Mouse (Mus musculus) ES-Bruce4 (cell line): ENCODE data around the gene Stk32c. TPM values are rescaled to one million over a fixed set of nuclear protein-coding genes. Genes with fewer than 3 reads are reported as not detected.

Experiments
- H3K27ac ChIP-seq: 2 replicates; pipeline ENCODE4 v1.5.1; 2012; ENCODE audit warnings: low read length, inconsistent platforms; ENCODE audit not compliant: insufficient read depth
- H3K27me3 ChIP-seq: 2 replicates; pipeline ENCODE4 v1.6.1; 2012; ENCODE audit warnings: mild to moderate bottlenecking, low read length, inconsistent platforms; ENCODE audit not compliant: control insufficient read depth, poor library complexity, insufficient read depth, severe bottlenecking
- H3K36me3 ChIP-seq: 2 replicates; pipeline ENCODE4 v1.6.1; 2012; ENCODE audit warnings: inconsistent platforms, mild to moderate bottlenecking, low read length, moderate library complexity; ENCODE audit not compliant: control insufficient read depth, poor library complexity, insufficient read depth, severe bottlenecking
- H3K4me1 ChIP-seq: one replicate; pipeline ENCODE4 v1.8.1; 2011; ENCODE audit warnings: low read length; ENCODE audit not compliant: control insufficient read depth, insufficient read depth
- H3K4me3 ChIP-seq: 2 replicates; pipeline ENCODE4 v1.5.1; 2011; ENCODE audit warnings: low read depth, mild to moderate bottlenecking, low read length
- H3K9ac ChIP-seq: 2 replicates; pipeline ENCODE4 v1.6.1; 2012; ENCODE audit warnings: low read depth, mild to moderate bottlenecking, inconsistent platforms; ENCODE audit not compliant: poor library complexity, severe bottlenecking
- H3K9me3 ChIP-seq: replicated peaks from 2 replicates; pipeline ENCODE4 v1.6.1; 2012; ENCODE audit warnings: mild to moderate bottlenecking, low read length, inconsistent platforms; ENCODE audit not compliant: control insufficient read depth, poor library complexity, insufficient read depth, severe bottlenecking
- CTCF ChIP-seq: IDR thresholded peaks from one replicate; pipeline ENCODE4 v1.8.1; 2011; ENCODE audit warnings: low read depth, low read length
- EP300 ChIP-seq: IDR thresholded peaks from 2 replicates; pipeline ENCODE4 v1.6.1; 2011; ENCODE audit warnings: low read depth, low read length; ENCODE audit not compliant: insufficient read depth
- POLR2A ChIP-seq: IDR thresholded peaks from one replicate; pipeline ENCODE4 v1.8.1; 2011; ENCODE audit warnings: low read length; ENCODE audit not compliant: insufficient read depth
- polyA plus RNA-seq: library from polyadenylated mRNA; stranded (reverse); fragments of >200 nt; gene quantifications from 2 replicates; pipeline ENCODE4 v1.2.4, GENCODE M21; 2011; ENCODE audit warnings: low read depth; ENCODE audit not compliant: missing spikeins, insufficient read depth, insufficient read length

The Stk32c gene
- polyA plus RNA-seq, 1 experiment, result 0.42 TPM

DNA sequence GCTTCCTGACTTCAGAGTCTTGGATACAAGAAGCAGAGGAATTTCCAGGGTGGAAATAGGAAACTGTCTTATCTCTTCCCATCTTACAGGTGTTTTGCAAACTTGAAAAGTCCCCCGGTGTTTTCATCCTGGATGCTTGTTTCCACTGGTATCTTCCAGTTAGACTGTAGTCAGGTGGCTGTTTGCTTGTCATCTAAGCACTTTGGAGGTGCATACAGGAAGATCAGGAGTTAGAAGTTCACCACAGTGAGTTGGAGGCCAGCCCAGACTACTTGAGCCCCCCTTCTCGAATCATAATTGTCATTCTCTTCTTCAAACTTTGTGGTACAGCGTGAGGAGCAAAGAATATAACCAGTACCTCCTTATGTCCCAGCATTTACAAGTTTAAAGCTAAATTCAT, 1.1 kb upstream of the Stk32c start:
- Histone ChIP-seq H3K27ac (no peak overlapping the region), H3K36me3 (no peaks in the 10 kb centered on the region), H3K9ac (no peak overlapping the region), H3K27me3 (no peaks in the 10 kb centered on the region), H3K9me3 (no peaks in the 10 kb centered on the region), H3K4me1 (no peaks in the 10 kb centered on the region), H3K4me3 (no peak overlapping the region)
- TF ChIP-seq EP300 (no peak), CTCF (no peak), POLR2A (no peak)

DNA sequence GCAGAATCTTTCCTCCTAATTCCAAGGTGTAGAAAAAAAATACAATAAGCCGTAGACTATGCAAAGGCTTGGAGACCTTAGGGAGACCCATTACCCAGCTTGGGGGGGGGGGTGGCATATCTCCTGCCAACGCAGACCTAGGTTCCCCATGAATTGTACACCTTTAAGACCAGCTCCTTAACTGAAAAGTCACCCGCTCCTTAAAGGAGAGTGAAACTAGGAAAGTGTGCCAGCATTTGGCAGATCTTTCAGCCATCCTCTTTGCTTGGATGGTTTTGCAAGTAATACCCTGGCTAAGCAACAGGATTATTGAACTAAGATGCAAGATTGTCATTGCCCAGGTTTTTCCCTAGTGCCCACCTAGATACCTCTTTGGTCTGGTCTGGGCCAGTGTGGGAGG, 644 bp upstream of the Stk32c start:
- Histone ChIP-seq H3K27ac (no peak overlapping the region), H3K4me3 (peak overlapping the region; percentile 61), H3K36me3 (no peaks in the 10 kb centered on the region), H3K27me3 (no peaks in the 10 kb centered on the region), H3K9ac (peak overlapping the region; percentile 25), H3K4me1 (no peaks in the 10 kb centered on the region), H3K9me3 (no peaks in the 10 kb centered on the region)
- TF ChIP-seq EP300 (no peak), CTCF (no peak), POLR2A (no peak)

DNA sequence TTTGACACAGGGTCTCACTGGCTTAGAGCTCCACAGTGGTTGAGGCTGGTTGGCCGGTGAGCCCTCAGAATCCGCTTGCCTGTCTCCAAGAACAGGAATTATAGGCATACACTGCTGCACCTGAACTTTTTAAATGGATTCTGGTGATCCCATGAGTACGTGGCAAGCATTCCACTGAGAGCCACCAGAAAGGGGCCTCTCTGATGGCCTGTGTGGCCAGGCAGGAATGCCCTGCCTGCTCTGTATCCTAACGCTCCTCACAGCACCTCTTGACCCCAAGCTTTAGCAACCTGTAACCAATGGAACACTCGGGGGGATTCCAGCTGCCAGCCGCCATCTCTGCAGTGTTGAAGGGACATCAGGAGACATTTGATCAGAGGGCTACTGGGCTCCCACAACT, 1.3 kb downstream of the Stk32c start:
- H3K4me3 ChIP-seq, result no peak overlapping the region
- no peak for TF ChIP-seq POLR2A
- no peak for TF ChIP-seq CTCF
- TF ChIP-seq EP300, result no peak
- no peaks in the 10 kb centered on the region for H3K27me3 ChIP-seq
- H3K4me1 ChIP-seq, result no peaks in the 10 kb centered on the region
- no peak overlapping the region for H3K27ac ChIP-seq
- no peaks in the 10 kb centered on the region for H3K9me3 ChIP-seq
- no peaks in the 10 kb centered on the region for H3K36me3 ChIP-seq
- H3K9ac ChIP-seq, result no peak overlapping the region

DNA sequence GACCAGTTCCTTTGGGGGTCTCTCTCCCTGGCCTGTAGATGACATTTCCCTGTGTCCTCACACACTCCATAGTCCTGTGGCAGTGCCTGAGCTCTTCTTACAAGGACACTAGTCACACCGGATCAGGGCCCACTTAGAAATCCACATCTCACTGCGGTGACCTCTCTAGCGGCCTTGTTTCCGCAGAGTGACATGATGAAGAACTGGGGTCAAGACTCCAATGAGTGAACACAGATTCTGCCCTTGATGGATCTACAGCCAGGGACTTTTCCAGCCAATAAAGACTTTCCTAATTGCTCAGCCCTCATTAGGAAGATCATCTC, 4.4 kb downstream of the Stk32c start:
- Histone ChIP-seq H3K9ac (no peak overlapping the region), H3K27me3 (no peaks in the 10 kb centered on the region), H3K4me3 (no peak overlapping the region), H3K9me3 (no peaks in the 10 kb centered on the region), H3K36me3 (no peaks in the 10 kb centered on the region), H3K27ac (no peak overlapping the region), H3K4me1 (no peaks in the 10 kb centered on the region)
- no peak for TF ChIP-seq EP300
- no peak for TF ChIP-seq POLR2A
- no peak for TF ChIP-seq CTCF

DNA sequence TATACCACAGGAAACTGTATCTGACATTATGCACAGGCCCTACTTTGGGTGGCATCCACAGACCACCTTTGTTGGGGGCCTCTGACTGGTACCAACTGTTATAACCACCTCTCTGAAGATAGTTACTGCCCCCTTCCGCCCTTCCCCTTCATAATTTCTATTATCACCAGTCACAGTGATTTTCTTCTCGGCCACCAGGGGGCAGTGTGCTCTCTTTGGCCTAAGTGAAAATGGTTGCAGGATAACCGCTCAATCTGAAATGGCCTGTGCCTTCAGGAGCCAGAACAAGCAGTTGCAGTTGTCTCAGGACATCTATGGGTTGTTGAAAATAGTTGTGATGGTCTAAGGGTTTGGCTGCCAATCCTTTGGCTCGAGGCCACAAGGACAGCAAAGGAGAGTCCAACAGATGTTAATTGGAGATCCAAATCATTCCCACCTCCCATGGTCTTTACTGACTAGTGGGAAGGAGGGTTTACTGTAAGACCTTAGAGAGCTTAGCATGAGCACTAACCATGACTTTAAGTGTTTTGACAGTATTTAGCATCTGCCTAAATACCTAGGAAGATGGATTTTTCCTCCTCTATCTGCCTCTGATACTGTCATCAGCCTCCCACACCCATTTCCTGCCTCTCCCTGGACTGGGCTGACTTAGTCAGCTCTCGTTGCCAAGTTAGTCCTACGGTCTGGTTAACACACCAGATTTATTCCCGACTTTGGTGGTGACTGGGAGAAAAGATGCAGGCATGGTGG, 4.9 kb downstream of the Stk32c start:
- H3K9me3 ChIP-seq, result no peaks in the 10 kb centered on the region
- H3K4me1 ChIP-seq, result no peaks in the 10 kb centered on the region
- H3K9ac ChIP-seq, result no peak overlapping the region
- H3K27ac ChIP-seq, result no peak overlapping the region
- no peak for TF ChIP-seq EP300
- TF ChIP-seq CTCF, result peak; percentile 59
- H3K27me3 ChIP-seq, result no peaks in the 10 kb centered on the region
- H3K4me3 ChIP-seq, result no peak overlapping the region
- H3K36me3 ChIP-seq, result no peaks in the 10 kb centered on the region

DNA sequence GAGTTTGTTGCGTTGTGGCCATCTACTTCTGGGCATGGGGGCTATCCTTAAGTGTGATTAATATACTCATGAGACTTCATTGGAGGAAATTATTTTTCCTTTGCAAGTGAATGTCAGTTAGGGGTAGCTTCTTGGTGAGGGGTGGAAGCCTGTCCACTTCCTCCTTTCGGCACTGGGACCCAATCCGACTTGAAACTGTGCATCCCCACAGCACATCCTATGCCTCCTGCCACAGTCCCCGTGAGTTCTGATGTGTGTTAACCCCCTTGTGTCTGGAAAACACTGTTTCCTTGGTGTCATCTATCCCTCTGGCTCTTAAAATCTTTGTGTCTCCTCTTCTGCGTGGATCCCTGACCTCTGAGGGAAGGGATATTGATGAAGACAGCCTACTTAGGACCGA, 11.9 kb downstream of the Stk32c start:
- no peak overlapping the region for H3K4me3 ChIP-seq
- H3K9me3 ChIP-seq, result no peaks in the 10 kb centered on the region
- no peak for TF ChIP-seq POLR2A
- no peak for TF ChIP-seq CTCF
- TF ChIP-seq EP300, result no peak
- H3K27ac ChIP-seq, result no peak overlapping the region
- no peaks in the 10 kb centered on the region for H3K4me1 ChIP-seq
- no peaks in the 10 kb centered on the region for H3K36me3 ChIP-seq
- H3K9ac ChIP-seq, result no peak overlapping the region
- no peaks in the 10 kb centered on the region for H3K27me3 ChIP-seq

DNA sequence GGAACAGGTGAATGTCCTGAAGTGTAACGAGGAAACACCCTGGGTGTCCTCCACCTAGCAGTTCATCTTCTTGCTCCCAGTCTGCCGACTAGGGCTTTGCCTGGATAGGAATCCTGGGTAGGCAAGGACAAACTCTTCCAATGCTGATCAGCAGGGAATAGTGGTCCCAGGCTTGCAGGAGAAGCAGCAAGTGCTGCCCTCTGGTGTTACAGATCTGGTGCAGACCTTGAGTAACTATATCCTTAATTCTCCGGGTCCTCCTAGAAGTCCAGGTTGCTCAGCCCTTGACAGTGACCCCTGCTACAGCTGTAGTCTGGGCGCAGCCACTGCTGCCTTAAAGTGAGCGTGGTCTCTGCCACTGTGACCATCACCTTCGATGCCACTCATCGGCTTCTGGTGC, 13.0 kb downstream of the Stk32c start:
- TF ChIP-seq CTCF, result peak; percentile 72
- no peak for TF ChIP-seq POLR2A
- TF ChIP-seq EP300, result no peak
- Histone ChIP-seq H3K9ac (no peak overlapping the region), H3K4me1 (no peaks in the 10 kb centered on the region), H3K36me3 (no peaks in the 10 kb centered on the region), H3K4me3 (no peak overlapping the region), H3K27me3 (no peaks in the 10 kb centered on the region), H3K27ac (no peak overlapping the region), H3K9me3 (no peaks in the 10 kb centered on the region)
